Mouse (Mus musculus) spleen, adult 2 months (tissue): ENCODE data around the gene Inpp4b. TPM values are rescaled to one million over a fixed set of nuclear protein-coding genes. Genes with fewer than 3 reads are reported as not detected.

Source experiments
- DNase-seq, 2 experiments: peaks; one replicate each; pipeline versions ENCODE4 v3.0.0 to v3.0.0-alpha.2; 2012 to 2021; ENCODE audit warnings: low spot score in 2 of 2, low read depth in 1 of 2
- H3K27ac ChIP-seq: fragments of 200-500 bp; 2 replicates; pipeline ENCODE4 v1.5.1; 2012; ENCODE audit warnings: low read length, inconsistent platforms; ENCODE audit not compliant: insufficient read depth
- H3K27me3 ChIP-seq: fragments of 200-500 bp; 2 replicates; pipeline ENCODE4 v1.6.1; 2012; ENCODE audit warnings: mild to moderate bottlenecking, moderate library complexity, low read length, inconsistent platforms; ENCODE audit not compliant: control insufficient read depth, insufficient read depth
- H3K36me3 ChIP-seq: fragments of 200-500 bp; 2 replicates; pipeline ENCODE4 v1.6.1; 2012; ENCODE audit warnings: mild to moderate bottlenecking, low read length, inconsistent platforms; ENCODE audit not compliant: control insufficient read depth, insufficient read depth
- H3K4me1 ChIP-seq: fragments of 200-500 bp; 2 replicates; pipeline ENCODE4 v1.6.1; 2011; ENCODE audit warnings: inconsistent platforms; ENCODE audit not compliant: control insufficient read depth, insufficient read depth, insufficient read length
- H3K4me3 ChIP-seq: fragments of 200-500 bp; 2 replicates; pipeline ENCODE4 v1.5.1; 2011; ENCODE audit warnings: mild to moderate bottlenecking, inconsistent platforms; ENCODE audit not compliant: insufficient read depth, insufficient read length; ENCODE audit errors: extremely low read depth
- CTCF ChIP-seq: fragments of 200-500 bp; IDR thresholded peaks from 2 replicates; pipeline ENCODE4 v1.5.1; 2011; ENCODE audit warnings: mild to moderate bottlenecking, inconsistent platforms; ENCODE audit not compliant: insufficient read depth, insufficient read length, insufficient replicate concordance; ENCODE audit errors: extremely low read depth
- POLR2A ChIP-seq: fragments of 200-500 bp; IDR thresholded peaks from 2 replicates; pipeline ENCODE4 v1.6.1; 2011; ENCODE audit warnings: low read depth, low read length, inconsistent platforms
- WGBS: fragments of 180-500 bp; shearing (Covaris S2); methylation state at CpG from one replicate; pipeline ENCODE4 v1.1.7; 2018; 5-methylcytosine and 5-hydroxymethylcytosine counted together
- polyA plus RNA-seq: library from polyadenylated mRNA; depleted of rRNA; stranded (reverse); fragments of >200 nt; gene quantifications from 2 replicates; pipeline ENCODE4 v1.2.3, GENCODE M21; 2012

Inpp4b gene
- polyA plus RNA-seq, 1 experiment = 5.1 TPM

- Histone ChIP-seq H3K4me3 (no peak overlapping the region), H3K4me1 (no peaks in the 10 kb centered on the region), H3K36me3 (no peaks in the 10 kb centered on the region), H3K27me3 (no peaks in the 10 kb centered on the region), H3K27ac (no peak overlapping the region)
- no peak for TF ChIP-seq CTCF
- TF ChIP-seq POLR2A = no peak
- DNase-seq = no peak
Measured at GRCm38 (mm10) chr8:81840512-81840911, 498.2 kb downstream of the Inpp4b start.

- TF ChIP-seq CTCF (no peak), POLR2A (no peak)
- H3K27ac ChIP-seq = no peak overlapping the region
Measured at GRCm38 (mm10) chr8:81844104-81844982, 502.0 kb downstream of the Inpp4b start.

GRCm38 (mm10) chr8:81847929-81848328 is 505.6 kb downstream of the Inpp4b start:
- 84% methylated on average over 2 of the region's 2 CpGs for WGBS
- no peak for DNase-seq
- TF ChIP-seq POLR2A (no peak), CTCF (no peak)
- Histone ChIP-seq H3K27ac (no peak overlapping the region), H3K36me3 (no peaks in the 10 kb centered on the region; the same call in 1 of the 2 replicates), H3K27me3 (no peaks in the 10 kb centered on the region), H3K4me3 (no peak overlapping the region), H3K4me1 (no peaks in the 10 kb centered on the region)

More at GRCm38 (mm10) chr8:81844104-81844982, 502.0 kb downstream of the Inpp4b start:
- DNase-seq = no peak
- Histone ChIP-seq H3K4me3 (no peak overlapping the region), H3K27me3 (no peaks in the 10 kb centered on the region), H3K36me3 (no peaks in the 10 kb centered on the region; the same call in 1 of the 2 replicates), H3K4me1 (no peaks in the 10 kb centered on the region)
- 93% methylated on average over 10 of the region's 10 CpGs for WGBS

DNA sequence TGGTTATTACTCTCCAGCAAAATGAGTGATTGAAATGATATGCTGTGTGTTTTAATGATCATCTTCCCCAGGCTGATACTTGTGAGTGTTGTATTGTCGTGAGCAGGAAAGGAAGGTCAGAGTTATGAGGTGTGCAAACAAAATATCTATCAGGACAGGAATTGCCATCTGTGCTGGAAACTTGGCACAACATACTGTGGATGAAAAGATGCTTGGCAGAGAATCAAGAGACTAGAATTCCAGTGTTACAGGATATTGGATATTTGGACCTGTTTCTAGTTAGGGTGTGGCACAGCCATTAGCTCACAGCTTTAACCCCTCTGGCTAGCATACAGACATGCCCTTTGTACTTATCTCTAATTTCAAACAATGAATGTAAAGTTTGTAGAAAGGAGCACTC is 507.6 kb downstream of the Inpp4b start:
- Histone ChIP-seq H3K4me3 (no peak overlapping the region), H3K27me3 (no peaks in the 10 kb centered on the region), H3K36me3 (no peaks in the 10 kb centered on the region; the same call in 1 of the 2 replicates), H3K27ac (no peak overlapping the region), H3K4me1 (peaks cover 2% of the 10 kb centered on the region; the same call in 1 of the 2 replicates)
- WGBS = 84% methylated on average over 1 of the region's 1 CpGs
- DNase-seq = no peak
- TF ChIP-seq CTCF (no peak), POLR2A (no peak)

- Histone ChIP-seq H3K36me3 (no peaks in the 10 kb centered on the region), H3K4me3 (no peak overlapping the region), H3K27ac (no peak overlapping the region), H3K4me1 (peaks cover 3% of the 10 kb centered on the region; the same call in 1 of the 2 replicates), H3K27me3 (no peaks in the 10 kb centered on the region)
- WGBS = 76% methylated on average over 4 of the region's 4 CpGs
- TF ChIP-seq CTCF = no peak
- no peak for TF ChIP-seq POLR2A
- no peak for DNase-seq
Measured at GRCm38 (mm10) chr8:81853184-81853583, 510.8 kb downstream of the Inpp4b start.

DNA sequence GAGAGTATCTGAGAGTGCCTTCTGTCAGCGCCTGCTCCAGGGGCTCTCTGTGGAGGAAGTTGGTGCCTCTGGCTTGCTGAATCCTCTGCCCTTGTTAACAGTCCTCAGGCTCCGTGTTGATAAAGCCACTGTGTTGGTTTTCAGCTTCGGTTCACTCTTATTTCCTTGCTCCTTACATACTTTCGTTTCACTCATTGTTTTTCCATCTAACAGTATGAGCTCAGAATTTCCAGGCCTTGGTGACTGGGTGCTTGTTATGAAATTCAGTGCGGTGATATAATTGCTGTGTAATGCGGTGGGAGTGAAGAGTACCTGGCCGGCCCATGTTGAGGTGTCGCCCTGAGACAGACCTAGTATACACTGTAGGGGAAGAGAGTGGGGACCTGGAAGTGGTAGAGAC is 512.2 kb downstream of the Inpp4b start:
- WGBS = 35% methylated on average over 8 of the region's 8 CpGs
- DNase-seq = peak in 1 of 2 experiments; percentile 5
- no peak for TF ChIP-seq POLR2A
- no peak for TF ChIP-seq CTCF
- H3K27me3 ChIP-seq = no peaks in the 10 kb centered on the region
- no peak overlapping the region for H3K27ac ChIP-seq
- H3K36me3 ChIP-seq = no peaks in the 10 kb centered on the region
- H3K4me1 ChIP-seq = peaks cover 3% of the 10 kb centered on the region; the same call in 1 of the 2 replicates
- no peak overlapping the region for H3K4me3 ChIP-seq

DNA sequence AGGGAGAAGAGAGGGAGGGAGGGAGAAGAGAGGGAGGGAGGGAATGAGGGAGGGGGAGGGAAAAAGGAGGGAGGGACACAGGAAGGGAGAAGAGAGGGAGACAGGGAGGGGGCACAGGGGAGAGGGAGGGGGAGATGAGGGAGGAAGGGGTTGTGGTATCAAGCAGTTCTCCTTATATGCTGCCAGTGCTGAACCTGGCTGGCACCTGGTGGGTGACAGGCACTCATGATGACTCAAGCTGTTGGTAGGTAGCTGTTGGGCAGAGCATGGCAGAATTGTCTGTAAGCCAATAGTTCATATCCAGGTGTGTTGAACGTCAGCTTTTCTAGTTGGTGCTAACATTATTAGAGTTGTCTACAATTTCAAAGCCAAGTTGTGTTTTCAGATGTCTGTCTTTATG is 512.7 kb downstream of the Inpp4b start:
- 87% methylated on average over 1 of the region's 1 CpGs for WGBS
- H3K36me3 ChIP-seq = no peaks in the 10 kb centered on the region
- no peak for DNase-seq
- H3K27ac ChIP-seq = no peak overlapping the region
- TF ChIP-seq CTCF (no peak), POLR2A (no peak)
- no peaks in the 10 kb centered on the region for H3K27me3 ChIP-seq
- H3K4me3 ChIP-seq = no peak overlapping the region
- peaks cover 3% of the 10 kb centered on the region; the same call in 1 of the 2 replicates for H3K4me1 ChIP-seq
